Mouse (Mus musculus): ENCODE results near the gene Olfr288. TPM values are rescaled to one million over a fixed set of nuclear protein-coding genes. Genes with fewer than 3 reads are reported as not detected.
A peak's percentile ranks its signal among the peaks of the same experiment; 100 is the strongest.

The Olfr288 gene
- polyA plus RNA-seq, 1 experiment: 0.46 TPM

- TF ChIP-seq POLR2A (IDR thresholded peaks at IDR 0.05; ENCODE audit: extremely low read depth, insufficient read depth, low read length) (no peak), CTCF (IDR thresholded peaks at IDR 0.05; ENCODE audit: extremely low read depth, insufficient read depth, low read length) (no peak)
- Histone ChIP-seq H3K4me3 (ENCODE audit: insufficient read depth, low read length) (no peak overlapping the region), H3K4me1 (ENCODE audit: control insufficient read depth, insufficient read depth, low read length) (peaks cover 2% of the 10 kb centered on the region; the same call in 1 of the 2 replicates), H3K27ac (ENCODE audit: insufficient read depth, low read length) (no peak overlapping the region)
Observed at GRCm38 (mm10) chr15:98184456-98184855, 10.9 kb downstream of the Olfr288 start.

GRCm38 (mm10) chr15:98181856-98182570 is 13.3 kb downstream of the Olfr288 start:
- TF ChIP-seq CTCF (IDR thresholded peaks at IDR 0.05; ENCODE audit: extremely low read depth, insufficient read depth, low read length): no peak
- TF ChIP-seq POLR2A (IDR thresholded peaks at IDR 0.05; ENCODE audit: extremely low read depth, insufficient read depth, low read length): no peak
- no peak overlapping the region for H3K4me3 ChIP-seq (ENCODE audit: insufficient read depth, low read length)
- H3K4me1 ChIP-seq (ENCODE audit: control insufficient read depth, insufficient read depth, low read length): peaks cover 2% of the 10 kb centered on the region; the same call in 1 of the 2 replicates
- H3K27ac ChIP-seq (ENCODE audit: insufficient read depth, low read length): no peak overlapping the region

GRCm38 (mm10) chr15:98181132-98181711 is 14.1 kb downstream of the Olfr288 start:
- peak overlapping the region; percentile 43 for H3K4me3 ChIP-seq (ENCODE audit: insufficient read depth, low read length)
- TF ChIP-seq POLR2A (IDR thresholded peaks at IDR 0.05; ENCODE audit: extremely low read depth, insufficient read depth, low read length): peak; percentile 58
- TF ChIP-seq CTCF (IDR thresholded peaks at IDR 0.05; ENCODE audit: extremely low read depth, insufficient read depth, low read length): peak; percentile 65
- H3K27ac ChIP-seq (ENCODE audit: insufficient read depth, low read length): peak overlapping the region; percentile 75
- H3K4me1 ChIP-seq (ENCODE audit: control insufficient read depth, insufficient read depth, low read length): peaks cover 2% of the 10 kb centered on the region; the same call in 1 of the 2 replicates

- TF ChIP-seq CTCF (IDR thresholded peaks at IDR 0.05; ENCODE audit: extremely low read depth, insufficient read depth, low read length) (no peak), POLR2A (IDR thresholded peaks at IDR 0.05; ENCODE audit: extremely low read depth, insufficient read depth, low read length) (no peak)
- H3K4me3 ChIP-seq (ENCODE audit: insufficient read depth, low read length): peak overlapping the region; percentile 43
- peak overlapping the region; percentile 75 for H3K27ac ChIP-seq (ENCODE audit: insufficient read depth, low read length)
- H3K4me1 ChIP-seq (ENCODE audit: control insufficient read depth, insufficient read depth, low read length): peaks cover 2% of the 10 kb centered on the region; the same call in 1 of the 2 replicates
Observed at GRCm38 (mm10) chr15:98180567-98181131, 14.7 kb downstream of the Olfr288 start.

GRCm38 (mm10) chr15:98177320-98177719 is 18.0 kb downstream of the Olfr288 start:
- Histone ChIP-seq H3K4me3 (ENCODE audit: insufficient read depth, low read length) (no peak overlapping the region), H3K27ac (ENCODE audit: insufficient read depth, low read length) (no peak overlapping the region), H3K4me1 (ENCODE audit: control insufficient read depth, insufficient read depth, low read length) (peaks cover 3% of the 10 kb centered on the region; the same call in 1 of the 2 replicates)
- no peak for TF ChIP-seq CTCF (IDR thresholded peaks at IDR 0.05; ENCODE audit: extremely low read depth, insufficient read depth, low read length)
- TF ChIP-seq POLR2A (IDR thresholded peaks at IDR 0.05; ENCODE audit: extremely low read depth, insufficient read depth, low read length): no peak

GRCm38 (mm10) chr15:98173821-98174220 is 21.5 kb downstream of the Olfr288 start:
- no peak overlapping the region for H3K4me3 ChIP-seq (ENCODE audit: insufficient read depth, low read length)
- H3K4me1 ChIP-seq (ENCODE audit: control insufficient read depth, insufficient read depth, low read length): peaks cover 2% of the 10 kb centered on the region; the same call in 1 of the 2 replicates
- H3K27ac ChIP-seq (ENCODE audit: insufficient read depth, low read length): no peak overlapping the region
- TF ChIP-seq CTCF (IDR thresholded peaks at IDR 0.05; ENCODE audit: extremely low read depth, insufficient read depth, low read length): peak; percentile 38; the same call in 1 of the 2 replicates
- no peak for TF ChIP-seq POLR2A (IDR thresholded peaks at IDR 0.05; ENCODE audit: extremely low read depth, insufficient read depth, low read length)

GRCm38 (mm10) chr15:98172113-98172512 is 23.2 kb downstream of the Olfr288 start:
- Histone ChIP-seq H3K27ac (ENCODE audit: insufficient read depth, low read length) (no peak overlapping the region), H3K4me3 (ENCODE audit: insufficient read depth, low read length) (no peak overlapping the region), H3K4me1 (ENCODE audit: control insufficient read depth, insufficient read depth, low read length) (peaks cover 2% of the 10 kb centered on the region; the same call in 1 of the 2 replicates)
- no peak for TF ChIP-seq CTCF (IDR thresholded peaks at IDR 0.05; ENCODE audit: extremely low read depth, insufficient read depth, low read length)
- no peak for TF ChIP-seq POLR2A (IDR thresholded peaks at IDR 0.05; ENCODE audit: extremely low read depth, insufficient read depth, low read length)

GRCm38 (mm10) chr15:98170917-98171316 is 24.4 kb downstream of the Olfr288 start:
- Histone ChIP-seq H3K4me3 (ENCODE audit: insufficient read depth, low read length) (peak overlapping the region; percentile 52; the same call in 1 of the 2 replicates), H3K4me1 (ENCODE audit: control insufficient read depth, insufficient read depth, low read length) (peaks cover 2% of the 10 kb centered on the region; the same call in 1 of the 2 replicates), H3K27ac (ENCODE audit: insufficient read depth, low read length) (no peak overlapping the region)
- TF ChIP-seq CTCF (IDR thresholded peaks at IDR 0.05; ENCODE audit: extremely low read depth, insufficient read depth, low read length) (no peak), POLR2A (IDR thresholded peaks at IDR 0.05; ENCODE audit: extremely low read depth, insufficient read depth, low read length) (no peak)

- no peak for TF ChIP-seq POLR2A (IDR thresholded peaks at IDR 0.05; ENCODE audit: extremely low read depth, insufficient read depth, low read length)
- TF ChIP-seq CTCF (IDR thresholded peaks at IDR 0.05; ENCODE audit: extremely low read depth, insufficient read depth, low read length): no peak
- Histone ChIP-seq H3K4me1 (ENCODE audit: control insufficient read depth, insufficient read depth, low read length) (peaks cover 2% of the 10 kb centered on the region; the same call in 1 of the 2 replicates), H3K4me3 (ENCODE audit: insufficient read depth, low read length) (peak overlapping the region; percentile 52), H3K27ac (ENCODE audit: insufficient read depth, low read length) (no peak overlapping the region)
Observed at GRCm38 (mm10) chr15:98170365-98170764, 25.0 kb downstream of the Olfr288 start.
